Mouse (Mus musculus) embryonic facial prominence, embryonic 10.5 days (tissue): ENCODE results near the gene Slc7a11. TPM values are rescaled to one million over a fixed set of nuclear protein-coding genes. Genes with fewer than 3 reads are reported as not detected.

Experiments used
- DNase-seq: peaks from one replicate; pipeline ENCODE4 v3.0.0-alpha.2; 2017; ENCODE audit warnings: low spot score
- H3K27ac ChIP-seq: fragments of 300-500 bp; sonication (generic); replicated peaks from 2 replicates; pipeline ENCODE4 v1.5.1; 2016; ENCODE audit warnings: mild to moderate bottlenecking
- H3K27me3 ChIP-seq: fragments of 300-500 bp; sonication (generic); replicated peaks from 2 replicates; pipeline ENCODE4 v1.6.1; 2016; ENCODE audit warnings: low read depth, mild to moderate bottlenecking; ENCODE audit not compliant: poor library complexity, severe bottlenecking
- H3K36me3 ChIP-seq: fragments of 300-500 bp; sonication (generic); replicated peaks from 2 replicates; pipeline ENCODE4 v1.6.1; 2016; ENCODE audit warnings: mild to moderate bottlenecking, moderate library complexity
- H3K4me1 ChIP-seq: fragments of 300-500 bp; sonication (generic); 2 replicates; pipeline ENCODE4 v1.6.1; 2016
- H3K4me3 ChIP-seq: fragments of 300-500 bp; sonication (generic); 2 replicates; pipeline ENCODE4 v1.5.1; 2016; ENCODE audit warnings: mild to moderate bottlenecking, moderate library complexity
- H3K9me3 ChIP-seq: fragments of 300-500 bp; sonication (generic); 2 replicates; pipeline ENCODE4 v1.6.1; 2016; ENCODE audit warnings: mild to moderate bottlenecking
- WGBS: fragments of 180-500 bp; shearing (Covaris S2); methylation state at CpG from one replicate; pipeline ENCODE4 v1.1.7; 2016; 5-methylcytosine and 5-hydroxymethylcytosine counted together
- polyA plus RNA-seq: library from polyadenylated mRNA; unstranded; fragments of >200 nt; fragmentation: Nextera tagmentation; extraction: Ambion mirVana; gene quantifications from 2 replicates; pipeline ENCODE4 v1.2.1, GENCODE M21; 2016

Slc7a11 gene
- polyA plus RNA-seq, 1 experiment from 2014 or later, result 1.5 TPM

DNA sequence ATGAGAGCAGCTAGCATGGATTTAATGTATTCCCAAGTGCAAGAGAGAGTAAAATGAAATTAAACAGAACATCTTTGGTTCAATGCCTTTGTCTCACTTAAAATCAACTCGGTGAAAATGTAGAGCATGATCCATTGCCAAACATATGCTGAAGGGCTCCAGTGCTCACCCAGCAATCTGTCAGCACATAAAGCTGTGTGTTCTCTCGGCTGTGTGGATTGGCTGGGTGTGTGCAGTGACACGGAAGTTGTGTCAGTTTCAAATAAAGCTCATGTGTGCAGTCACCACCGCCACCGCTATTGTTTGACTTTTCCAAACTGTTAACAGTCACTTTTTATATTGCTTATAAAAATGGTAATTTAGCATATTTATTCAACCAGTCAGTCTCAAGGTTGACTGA, 398.7 kb downstream of the Slc7a11 start:
- H3K27ac ChIP-seq, result no peak overlapping the region
- WGBS, result 81% methylated on average over 5 of the region's 5 CpGs
- H3K27me3 ChIP-seq, result no peaks in the 10 kb centered on the region
- H3K4me3 ChIP-seq, result no peak overlapping the region
- H3K4me1 ChIP-seq, result no peaks in the 10 kb centered on the region
- H3K9me3 ChIP-seq, result no peaks in the 10 kb centered on the region
- no peaks in the 10 kb centered on the region for H3K36me3 ChIP-seq
- DNase-seq, result no peak

DNA sequence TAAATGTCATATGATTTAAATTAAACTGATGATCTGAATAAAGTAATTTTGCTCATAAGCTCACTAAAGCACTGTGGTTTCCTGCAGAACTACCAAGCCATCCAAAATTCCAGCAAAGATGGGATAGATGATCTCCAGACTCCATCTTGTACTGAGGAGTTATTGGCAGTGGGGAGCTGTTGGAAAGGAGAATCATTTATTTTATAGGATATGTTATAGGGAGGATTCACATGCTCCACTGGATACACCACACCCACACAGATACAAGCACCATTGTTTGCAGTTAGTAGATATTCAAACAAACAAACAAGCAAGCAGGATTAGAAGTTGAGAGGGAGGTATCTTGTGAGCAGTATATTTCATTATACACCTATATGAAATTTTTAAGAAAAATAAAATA, 399.3 kb downstream of the Slc7a11 start:
- Histone ChIP-seq H3K36me3 (no peaks in the 10 kb centered on the region), H3K9me3 (no peaks in the 10 kb centered on the region), H3K4me1 (no peaks in the 10 kb centered on the region), H3K27ac (no peak overlapping the region), H3K27me3 (no peaks in the 10 kb centered on the region), H3K4me3 (no peak overlapping the region)
- DNase-seq, result no peak

DNA sequence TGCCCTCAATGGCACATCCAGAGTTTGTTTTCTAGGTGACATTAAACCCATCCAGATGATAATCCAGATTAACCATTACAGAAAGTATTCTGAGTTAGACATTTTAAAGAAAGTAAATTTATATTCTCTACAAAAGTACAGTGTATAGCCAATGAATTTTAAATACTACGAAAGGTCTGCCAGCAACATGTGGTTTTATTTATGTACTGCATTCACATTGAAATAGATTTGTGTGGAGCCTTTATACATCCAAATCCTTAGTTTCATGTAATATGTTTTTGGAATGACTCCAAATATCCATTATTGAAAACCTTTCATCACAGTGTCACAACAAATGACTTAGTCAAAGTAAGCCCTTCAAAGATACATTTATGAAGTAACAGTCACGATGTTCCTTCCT, 402.3 kb downstream of the Slc7a11 start:
- 88% methylated on average over 2 of the region's 2 CpGs for WGBS
- Histone ChIP-seq H3K27ac (no peak overlapping the region), H3K4me3 (no peak overlapping the region), H3K36me3 (no peaks in the 10 kb centered on the region), H3K4me1 (no peaks in the 10 kb centered on the region), H3K27me3 (no peaks in the 10 kb centered on the region), H3K9me3 (no peaks in the 10 kb centered on the region)
- DNase-seq, result no peak

DNA sequence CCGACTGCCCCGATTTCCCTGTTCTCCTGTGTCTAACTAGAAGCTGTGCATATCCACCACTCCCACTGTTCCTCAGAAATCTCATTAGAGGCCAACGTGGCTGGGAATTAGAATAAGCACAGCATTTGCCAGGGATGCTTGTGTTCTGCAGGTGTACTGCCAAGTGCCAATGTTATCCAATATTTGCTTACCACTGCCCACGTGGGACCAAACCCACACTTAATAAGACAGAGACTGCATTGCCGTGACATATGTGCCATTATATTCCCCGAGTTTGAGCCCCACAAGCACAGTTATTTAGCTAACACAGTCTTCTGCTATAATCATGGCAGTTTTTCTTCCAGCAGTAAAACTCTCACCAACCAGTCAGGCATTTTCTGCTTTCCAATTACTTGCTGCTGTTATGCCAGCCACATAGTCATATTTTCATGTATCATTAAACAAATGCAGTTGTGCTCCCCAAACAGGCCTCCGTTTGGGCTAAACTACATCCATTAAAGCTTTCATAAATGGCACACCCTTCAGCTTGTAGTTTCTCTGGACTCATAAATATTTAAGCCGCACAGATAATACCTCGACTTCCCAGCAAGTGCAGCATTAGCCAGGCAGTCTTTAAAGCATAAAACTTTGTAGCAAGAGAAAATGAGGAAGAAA, 407.4 kb downstream of the Slc7a11 start:
- no peaks in the 10 kb centered on the region for H3K9me3 ChIP-seq
- 0 out of 2 replicates have a peak, but pooled peaks cover 3% of the 10 kb centered on the region for H3K4me1 ChIP-seq
- H3K27me3 ChIP-seq, result no peaks in the 10 kb centered on the region
- H3K27ac ChIP-seq, result no peak overlapping the region
- H3K4me3 ChIP-seq, result no peak overlapping the region
- H3K36me3 ChIP-seq, result no peaks in the 10 kb centered on the region
- DNase-seq, result no peak
- 85% methylated on average over 9 of the region's 9 CpGs for WGBS

DNA sequence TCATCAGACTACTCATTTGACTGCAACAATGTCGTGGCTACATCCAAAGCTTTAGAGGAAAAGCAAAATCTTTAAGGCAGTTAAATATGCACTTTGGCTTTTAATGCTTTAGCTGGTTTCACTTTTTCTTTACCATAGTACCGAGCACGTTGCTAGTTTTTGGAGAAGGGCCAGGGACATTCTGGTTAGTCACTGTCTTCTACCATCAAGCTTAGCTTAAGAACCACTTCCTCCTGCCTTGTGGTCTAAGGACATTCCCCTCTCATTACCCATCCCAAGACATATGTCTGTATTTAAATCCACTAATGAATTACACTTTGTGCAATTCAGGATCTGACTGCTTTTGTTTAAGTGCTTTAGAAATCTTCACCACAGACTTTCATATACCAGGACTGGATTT, 410.1 kb downstream of the Slc7a11 start:
- no peak overlapping the region for H3K27ac ChIP-seq
- no peaks in the 10 kb centered on the region for H3K27me3 ChIP-seq
- H3K9me3 ChIP-seq, result no peaks in the 10 kb centered on the region
- H3K4me1 ChIP-seq, result 0 out of 2 replicates have a peak, but pooled peaks cover 3% of the 10 kb centered on the region
- no peak for DNase-seq
- H3K4me3 ChIP-seq, result no peak overlapping the region
- 87% methylated on average over 3 of the region's 3 CpGs for WGBS
- H3K36me3 ChIP-seq, result no peaks in the 10 kb centered on the region

- peak; percentile 30 for DNase-seq
- Histone ChIP-seq H3K4me3 (no peak overlapping the region), H3K27me3 (no peaks in the 10 kb centered on the region), H3K9me3 (no peaks in the 10 kb centered on the region), H3K4me1 (no peaks in the 10 kb centered on the region), H3K27ac (no peak overlapping the region), H3K36me3 (no peaks in the 10 kb centered on the region)
- 48% methylated on average over 5 of the region's 5 CpGs for WGBS
Measured at GRCm38 (mm10) chr3:50026039-50026438, 417.4 kb downstream of the Slc7a11 start.

- H3K4me3 ChIP-seq, result no peak overlapping the region
- H3K27ac ChIP-seq, result no peak overlapping the region
- peaks cover 6% of the 10 kb centered on the region for H3K4me1 ChIP-seq
- DNase-seq, result no peak
- WGBS, result 82% methylated on average over 4 of the region's 4 CpGs
- no peaks in the 10 kb centered on the region for H3K36me3 ChIP-seq
- H3K27me3 ChIP-seq, result no peaks in the 10 kb centered on the region
- H3K9me3 ChIP-seq, result no peaks in the 10 kb centered on the region
Measured at GRCm38 (mm10) chr3:50014396-50014795, 429.0 kb downstream of the Slc7a11 start.

DNA sequence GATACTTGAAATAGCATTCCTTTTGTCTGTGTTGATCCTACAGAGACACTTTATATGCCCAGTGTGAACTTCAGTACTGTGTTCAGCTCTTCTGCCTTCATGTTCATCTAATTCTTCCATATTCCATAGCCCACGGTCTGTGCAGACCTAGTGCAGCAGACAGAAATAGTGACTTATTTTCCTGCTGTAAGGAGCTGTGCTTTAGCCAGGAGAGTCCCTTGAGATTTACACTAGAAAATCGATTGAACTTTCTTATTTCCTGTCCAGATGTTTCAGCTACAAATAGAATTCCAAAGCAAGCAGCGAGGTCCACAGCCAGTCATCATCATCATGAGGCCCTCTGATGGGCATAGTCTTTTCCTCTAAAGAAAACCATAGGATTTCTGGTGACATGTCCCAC, 431.4 kb downstream of the Slc7a11 start:
- Histone ChIP-seq H3K4me3 (no peak overlapping the region), H3K4me1 (peaks cover 6% of the 10 kb centered on the region), H3K27me3 (no peaks in the 10 kb centered on the region), H3K27ac (0 out of 2 replicates have a peak overlapping the region, but pooled peaks have one; percentile 61), H3K36me3 (no peaks in the 10 kb centered on the region), H3K9me3 (no peaks in the 10 kb centered on the region)
- DNase-seq, result no peak
- WGBS, result 40% methylated on average over 3 of the region's 3 CpGs

- WGBS, result 76% methylated on average over 5 of the region's 5 CpGs
- Histone ChIP-seq H3K9me3 (no peaks in the 10 kb centered on the region), H3K27ac (no peak overlapping the region), H3K4me1 (peaks cover 12% of the 10 kb centered on the region), H3K27me3 (no peaks in the 10 kb centered on the region), H3K36me3 (no peaks in the 10 kb centered on the region), H3K4me3 (no peak overlapping the region)
- DNase-seq, result no peak
Measured at GRCm38 (mm10) chr3:50003970-50004683, 439.3 kb downstream of the Slc7a11 start.

GRCm38 (mm10) chr3:50002067-50002466, 441.3 kb downstream of the Slc7a11 start:
- Histone ChIP-seq H3K4me1 (peaks cover 12% of the 10 kb centered on the region), H3K9me3 (no peaks in the 10 kb centered on the region)

GRCm38 (mm10) chr3:50001635-50002034, 441.8 kb downstream of the Slc7a11 start:
- H3K4me3 ChIP-seq, result no peak overlapping the region
- 43% methylated on average over 1 of the region's 1 CpGs for WGBS
- H3K27me3 ChIP-seq, result no peaks in the 10 kb centered on the region
- peaks cover 12% of the 10 kb centered on the region for H3K4me1 ChIP-seq
- H3K9me3 ChIP-seq, result no peaks in the 10 kb centered on the region
- no peaks in the 10 kb centered on the region for H3K36me3 ChIP-seq
- DNase-seq, result no peak
- H3K27ac ChIP-seq, result no peak overlapping the region

More at GRCm38 (mm10) chr3:50002067-50002466, 441.3 kb downstream of the Slc7a11 start:
- no peak overlapping the region for H3K27ac ChIP-seq
- DNase-seq, result no peak
- no peak overlapping the region for H3K4me3 ChIP-seq
- no peaks in the 10 kb centered on the region for H3K36me3 ChIP-seq
- H3K27me3 ChIP-seq, result no peaks in the 10 kb centered on the region

GRCm38 (mm10) chr3:49992891-49993290, 450.5 kb downstream of the Slc7a11 start:
- no peaks in the 10 kb centered on the region for H3K4me1 ChIP-seq
- no peak for DNase-seq
- H3K27me3 ChIP-seq, result no peaks in the 10 kb centered on the region
- 42% methylated on average over 1 of the region's 1 CpGs for WGBS
- no peak overlapping the region for H3K4me3 ChIP-seq
- H3K36me3 ChIP-seq, result no peaks in the 10 kb centered on the region
- H3K27ac ChIP-seq, result no peak overlapping the region
- H3K9me3 ChIP-seq, result no peaks in the 10 kb centered on the region

DNA sequence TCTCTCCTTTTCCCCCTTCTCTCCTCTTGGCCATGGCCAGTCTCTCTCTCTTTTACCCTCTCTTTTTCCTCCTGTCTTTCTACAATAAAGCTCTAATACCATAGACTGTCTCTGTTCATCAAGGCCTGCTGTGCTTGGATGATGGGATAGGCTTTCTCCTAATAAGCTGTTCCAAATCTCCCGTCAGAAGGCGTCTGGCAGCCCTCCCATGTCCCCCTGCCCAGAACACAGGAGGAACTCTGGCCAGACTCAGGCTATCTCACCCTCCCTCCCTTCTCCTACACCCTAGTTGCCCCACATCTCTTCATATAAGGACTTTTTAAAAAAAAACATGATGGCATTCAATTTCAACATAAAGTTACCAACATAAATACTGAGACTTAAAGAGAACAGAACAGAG, 456.2 kb downstream of the Slc7a11 start:
- 75% methylated on average over 2 of the region's 2 CpGs for WGBS
- no peaks in the 10 kb centered on the region for H3K9me3 ChIP-seq
- no peak overlapping the region for H3K27ac ChIP-seq
- no peaks in the 10 kb centered on the region for H3K4me1 ChIP-seq
- no peaks in the 10 kb centered on the region for H3K36me3 ChIP-seq
- DNase-seq, result no peak
- no peaks in the 10 kb centered on the region for H3K27me3 ChIP-seq
- no peak overlapping the region for H3K4me3 ChIP-seq
